Mouse (Mus musculus): ENCODE results near the gene U2surp. TPM values are rescaled to one million over a fixed set of nuclear protein-coding genes. Genes with fewer than 3 reads are reported as not detected.

The U2surp gene
- total RNA-seq (2012; rRNA removed) (69.0 and 70.8 TPM in 2 replicates), polyA plus RNA-seq (2012; ENCODE audit: insufficient read depth in 1 of 2, insufficient read length in 2 of 2, low read depth in 1 of 2, low replicate concordance in 2 of 2, missing spikeins in 1 of 2) (100 to 1,000 TPM in 1 of 2 experiments, 10 to 100 TPM in 1; 72.1 to 244 TPM)

DNA sequence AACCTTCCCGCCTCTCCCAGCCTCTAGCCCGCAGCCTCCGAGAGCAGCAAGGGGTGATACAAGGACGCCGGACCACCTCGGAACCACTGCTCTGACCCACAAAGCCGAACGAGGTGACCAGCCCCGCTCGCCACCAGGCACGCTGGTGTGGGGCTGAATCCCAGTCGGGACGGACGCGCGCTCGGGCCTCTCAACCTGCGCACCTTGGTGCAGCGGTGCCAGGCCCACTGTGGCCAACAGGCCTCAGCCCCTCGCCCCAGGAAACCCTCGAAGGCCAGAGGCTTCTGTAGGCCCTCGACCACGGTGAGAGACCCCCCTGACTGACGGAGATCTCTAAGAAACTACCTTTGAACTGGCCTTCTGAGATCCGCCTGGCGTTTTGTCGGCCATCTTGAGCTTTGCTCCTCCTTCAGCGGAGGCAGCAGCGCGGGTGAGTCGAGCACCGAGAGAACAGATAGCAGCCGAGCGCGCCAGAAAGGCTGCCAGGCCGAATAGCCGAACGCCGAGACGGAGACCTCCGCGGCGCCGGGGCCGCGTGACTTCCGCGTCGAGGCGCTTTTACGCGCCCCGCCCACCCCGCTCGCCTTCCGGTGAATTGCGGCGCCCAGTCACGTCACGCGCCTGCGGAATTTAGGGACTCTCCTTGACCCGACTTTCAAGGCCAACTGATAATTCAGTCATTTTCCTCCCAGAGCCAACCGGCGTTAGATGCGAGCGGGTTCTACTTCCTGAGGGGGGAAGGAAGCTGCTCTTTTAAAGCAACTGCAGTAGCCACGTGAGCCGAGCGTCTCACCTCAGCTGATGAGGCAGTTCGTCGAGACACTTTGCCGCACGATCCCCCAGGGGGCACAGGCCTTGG is at the start of gene U2surp:
Gene U2surp, minus strand, starts transcription at position 525 of the 859 bp plus-strand sequence.
- H3K9ac ChIP-seq (ENCODE audit: control insufficient read depth, low read depth, low read length, poor library complexity, severe bottlenecking): peak within 1 kb of the TSS; percentile 95
- no peaks in the 10 kb centered on the region for H3K27me3 ChIP-seq (ENCODE audit: control insufficient read depth in 1 of 2, insufficient read depth in 2 of 2, low read length in 2 of 2)
- DNase-seq (ENCODE audit: low read depth, low spot score): peak; percentile 99
- H3K4me1 ChIP-seq (ENCODE audit: control insufficient read depth in 1 of 2, insufficient read depth in 2 of 2, low read length in 2 of 2): peaks cover 2 to 18% of the 10 kb centered on the region in 2 experiments
- H3K4me3 ChIP-seq (ENCODE audit: control insufficient read depth in 1 of 2, insufficient read depth in 1 of 2, low read depth in 2 of 2, low read length in 2 of 2): peak within 1 kb of the TSS; percentile 62 to 98
- peaks cover 55% of the 10 kb centered on the region for H3K79me2 ChIP-seq (ENCODE audit: control insufficient read depth, insufficient read depth, low read length, poor library complexity)
- peaks cover 0 to 39% of the 10 kb centered on the region in 2 experiments; a peak in 3 of 4 replicates for H3K36me3 ChIP-seq (ENCODE audit: control insufficient read depth in 1 of 2, insufficient read depth in 2 of 2, low read length in 2 of 2)
- H3K27ac ChIP-seq (ENCODE audit: control insufficient read depth, low read depth, low read length): peak within 1 kb of the TSS; percentile 94
- no peaks in the 10 kb centered on the region for H3K9me3 ChIP-seq (replicated peaks; ENCODE audit: insufficient read depth, low read length)
- TF ChIP-seq USF1 (IDR thresholded peaks at IDR 0.05; ENCODE audit: low read depth, low read length): peak; percentile 94
- TF ChIP-seq HCFC1 (IDR thresholded peaks at IDR 0.05; ENCODE audit: low read depth, low read length): peak; percentile 92
- TF ChIP-seq TAL1 (IDR thresholded peaks at IDR 0.05; ENCODE audit: low read length): no peak
- no peak for TF ChIP-seq ZC3H11A (IDR thresholded peaks at IDR 0.05; ENCODE audit: low read depth, low read length)
- TF ChIP-seq TCF12 (IDR thresholded peaks at IDR 0.05; ENCODE audit: low read depth, low read length): peak; percentile 64; the same call in 1 of the 2 replicates
- TF ChIP-seq EP300 (IDR thresholded peaks at IDR 0.05; ENCODE audit: low read depth in 1 of 2, low read length in 2 of 2): peak in 1 of 2 experiments; percentile 63; a peak in 2 of 4 replicates
- no peak for TF ChIP-seq UBTF (IDR thresholded peaks at IDR 0.05; ENCODE audit: borderline replicate concordance, insufficient read depth, low read depth, low read length)
- TF ChIP-seq MAZ (IDR thresholded peaks at IDR 0.05; ENCODE audit: low read depth, low read length): peak; percentile 41; the same call in 1 of the 2 replicates
- peak; percentile 68; the same call in 1 of the 2 replicates for TF ChIP-seq ETS1 (IDR thresholded peaks at IDR 0.05; ENCODE audit: low read depth, low read length)
- no peak for TF ChIP-seq CHD2 (IDR thresholded peaks at IDR 0.05; ENCODE audit: low read length)
- TF ChIP-seq ELF1 (IDR thresholded peaks at IDR 0.05; ENCODE audit: low read depth, low read length): peak; percentile 99
- TF ChIP-seq CTCF (IDR thresholded peaks at IDR 0.05 in 2 of 3, conservative IDR thresholded peaks at IDR 0.05 in 1 of 3; ENCODE audit: control insufficient read depth in 1 of 3, insufficient read depth in 1 of 3, low read depth in 2 of 3, low read length in 3 of 3, poor library complexity in 1 of 3, severe bottlenecking in 1 of 3): no peak
- TF ChIP-seq TBP (IDR thresholded peaks at IDR 0.05; ENCODE audit: low read depth, low read length): peak; percentile 77; the same call in 1 of the 2 replicates
- TF ChIP-seq RCOR1 (IDR thresholded peaks at IDR 0.05; ENCODE audit: low read depth, low read length): no peak
- TF ChIP-seq KAT2A (conservative IDR thresholded peaks at IDR 0.05; ENCODE audit: low read depth, low read length): peak; percentile 52; the same call in 1 of the 2 replicates
- no peak for TF ChIP-seq POLR2AphosphoS5 (IDR thresholded peaks at IDR 0.05; ENCODE audit: borderline replicate concordance, low read depth, low read length)
- no peak for TF ChIP-seq MEF2A (IDR thresholded peaks at IDR 0.05; ENCODE audit: extremely low read depth, insufficient replicate concordance, low read depth, low read length, poor library complexity, severe bottlenecking)
- TF ChIP-seq SIN3A (IDR thresholded peaks at IDR 0.05; ENCODE audit: low read length): peak; percentile 93
- TF ChIP-seq GATA1 (IDR thresholded peaks at IDR 0.05; ENCODE audit: low read depth, low read length): 0 out of 2 replicates have a peak, but pooled peaks have one; percentile 21
- TF ChIP-seq USF2 (IDR thresholded peaks at IDR 0.05; ENCODE audit: borderline replicate concordance in 1 of 2, insufficient read depth in 1 of 2, low read depth in 1 of 2, low read length in 2 of 2): no peak
- TF ChIP-seq POLR2A (IDR thresholded peaks at IDR 0.05; ENCODE audit: control insufficient read depth in 1 of 2, insufficient read depth in 1 of 2, low read depth in 1 of 2, low read length in 2 of 2, poor library complexity in 1 of 2): peak; percentile 75 to 79; a peak in 3 of 4 replicates
- TF ChIP-seq POLR2AphosphoS2 (IDR thresholded peaks at IDR 0.05; ENCODE audit: low read length): peak; percentile 83
- TF ChIP-seq MAFK (IDR thresholded peaks at IDR 0.05; ENCODE audit: borderline replicate concordance, low read depth, low read length): no peak
- no peak for TF ChIP-seq SMC3 (IDR thresholded peaks at IDR 0.05; ENCODE audit: low read depth, low read length)
- peak; percentile 77 for TF ChIP-seq BHLHE40 (IDR thresholded peaks at IDR 0.05; ENCODE audit: borderline replicate concordance, low read depth, low read length)
- peak; percentile 66 for TF ChIP-seq ZMIZ1 (IDR thresholded peaks at IDR 0.05; ENCODE audit: low read depth, low read length)
- no peak for TF ChIP-seq ZNF384 (IDR thresholded peaks at IDR 0.05; ENCODE audit: low read depth, low read length)
- peak; percentile 49 for TF ChIP-seq NRF1 (IDR thresholded peaks at IDR 0.05; ENCODE audit: insufficient read depth, low read depth, low read length, poor library complexity, severe bottlenecking)
- TF ChIP-seq E2F4 (IDR thresholded peaks at IDR 0.05; ENCODE audit: borderline replicate concordance, low read depth, low read length): peak; percentile 96
- no peak for TF ChIP-seq RAD21 (IDR thresholded peaks at IDR 0.05; ENCODE audit: low read depth, low read length)
- no peak for TF ChIP-seq JUND (IDR thresholded peaks at IDR 0.05; ENCODE audit: low read depth, low read length)
- TF ChIP-seq GABPA (IDR thresholded peaks at IDR 0.05; ENCODE audit: low read depth, low read length): no peak
- TF ChIP-seq MXI1 (IDR thresholded peaks at IDR 0.05; ENCODE audit: low read depth, low read length): peak; percentile 94
- 0 out of 2 replicates have a peak, but pooled peaks have one; percentile 24 for TF ChIP-seq MYB (IDR thresholded peaks at IDR 0.05; ENCODE audit: low read depth, low read length)
